Mouse (Mus musculus): ENCODE results near the gene Mfap3.

DNA sequence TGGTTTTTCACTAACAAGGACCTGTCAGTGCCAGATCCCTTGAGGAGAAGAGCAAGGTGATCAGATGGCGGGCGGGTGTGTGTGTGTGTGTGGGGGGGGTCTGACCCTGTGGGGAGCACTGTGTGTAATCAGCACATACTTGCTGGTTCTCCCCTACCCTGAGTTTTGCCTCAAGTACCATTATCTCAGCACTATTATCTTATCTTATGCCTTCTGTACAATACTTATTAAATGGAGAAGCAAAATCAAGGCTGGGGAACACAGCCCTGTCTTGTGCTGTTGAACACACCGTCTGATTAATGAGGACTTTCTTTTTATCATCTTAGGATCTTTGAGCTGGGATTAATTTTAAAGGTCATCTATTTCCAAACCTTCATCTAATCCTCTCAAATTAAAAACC, 52.6 kb downstream of the Mfap3 start:
- TF ChIP-seq CTCF (IDR thresholded peaks at IDR 0.05; ENCODE audit: control insufficient read depth, insufficient read depth, insufficient replicate concordance, low read depth, low read length) (no peak), POLR2A (IDR thresholded peaks at IDR 0.05; ENCODE audit: control insufficient read depth, low read depth, low read length) (no peak)
